Mouse (Mus musculus) spleen, postnatal 4 days (tissue): ENCODE results near the gene Scp2.

Experiments
- DNase-seq, 2 experiments: peaks; one replicate each; pipeline ENCODE4 v3.0.0; 2022; ENCODE audit warnings: low spot score in 2 of 2

Gene Scp2

DNA sequence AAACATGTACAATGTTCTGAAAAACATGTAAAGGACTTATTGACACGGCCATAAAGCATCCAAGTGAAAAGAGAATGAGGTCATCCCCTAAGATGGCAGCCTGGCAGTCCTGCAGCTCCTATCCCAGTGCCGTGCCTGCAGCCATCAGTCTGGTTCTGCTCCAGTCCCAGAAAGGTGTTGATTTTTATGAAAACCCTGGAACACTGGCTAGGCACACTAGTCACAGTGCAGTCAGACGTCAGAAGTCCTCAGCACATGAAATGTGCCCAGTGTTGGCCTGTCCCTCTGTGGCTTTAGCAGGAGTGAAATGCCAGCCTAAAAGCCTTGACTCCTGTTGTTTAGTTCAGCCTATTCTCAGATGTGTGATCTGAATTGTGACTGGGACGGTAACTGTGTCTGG is 84.0 kb downstream of the Scp2 start:
- DNase-seq, result no peak

- DNase-seq, result no peak
Observed at GRCm38 (mm10) chr4:108059601-108060379, 85.0 kb downstream of the Scp2 start.

DNA sequence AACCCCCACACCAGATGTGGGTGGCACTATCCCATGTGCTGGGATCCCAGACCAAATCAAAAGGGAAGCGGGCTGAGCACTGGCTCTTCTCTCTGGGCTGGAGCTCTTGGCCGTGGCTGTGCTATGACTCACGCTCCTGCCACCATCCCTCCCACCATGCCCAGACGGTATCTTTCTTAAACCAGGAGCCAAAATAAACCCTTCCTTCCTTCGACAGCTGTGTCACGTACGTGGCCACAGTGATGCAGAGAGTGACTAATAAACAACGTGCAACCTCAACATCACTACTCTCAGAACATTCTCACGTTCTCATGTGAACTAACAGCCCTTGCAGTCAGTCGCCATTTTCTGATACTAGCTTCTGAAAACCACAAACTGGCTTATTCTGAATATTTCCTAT is 86.6 kb downstream of the Scp2 start:
- no peak for DNase-seq

GRCm38 (mm10) chr4:108057247-108057646 is 87.6 kb downstream of the Scp2 start:
- no peak for DNase-seq

DNA sequence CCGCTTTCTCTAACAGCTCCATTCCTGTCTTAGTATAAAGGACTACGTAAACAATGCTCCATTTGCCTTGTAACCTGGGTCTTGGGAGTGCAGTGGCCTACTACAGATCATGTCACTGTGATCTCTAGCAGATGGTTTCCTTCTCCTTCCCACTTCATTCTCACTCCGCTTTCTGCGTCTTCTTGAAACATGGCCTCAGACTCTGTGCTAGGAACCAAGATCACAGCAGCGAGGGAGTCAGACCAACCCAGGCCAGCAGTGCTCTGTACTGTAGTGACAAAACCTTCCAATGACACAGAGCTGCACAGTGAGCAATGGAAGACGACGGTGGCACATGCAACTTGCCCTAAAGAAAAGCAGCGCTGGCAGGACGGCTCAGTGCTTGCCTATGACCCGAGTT is 88.9 kb downstream of the Scp2 start:
- DNase-seq, result no peak

GRCm38 (mm10) chr4:108052673-108053072 is 92.1 kb downstream of the Scp2 start:
- no peak for DNase-seq

- no peak for DNase-seq
Observed at GRCm38 (mm10) chr4:108051687-108052274, 93.0 kb downstream of the Scp2 start.

DNA sequence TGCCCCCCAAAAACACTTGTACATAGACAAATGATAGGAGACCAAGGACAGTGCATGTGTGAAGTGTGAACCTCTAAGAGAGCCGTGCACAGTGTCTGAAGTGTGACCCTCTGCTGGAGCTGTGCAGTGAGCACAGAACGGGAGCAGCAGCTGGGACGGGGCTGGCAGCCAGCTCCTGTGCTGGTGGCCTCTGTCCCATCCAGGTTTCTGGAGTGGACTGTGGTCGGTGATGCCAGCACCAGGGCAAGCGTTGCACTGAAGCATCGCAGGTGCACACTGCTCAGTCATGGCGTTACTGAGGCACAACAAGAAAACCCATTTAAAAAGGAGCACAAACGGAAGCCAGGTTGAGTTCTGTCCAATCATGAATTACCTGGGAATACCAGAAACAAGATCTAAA is 98.7 kb downstream of the Scp2 start:
- DNase-seq, result no peak

DNA sequence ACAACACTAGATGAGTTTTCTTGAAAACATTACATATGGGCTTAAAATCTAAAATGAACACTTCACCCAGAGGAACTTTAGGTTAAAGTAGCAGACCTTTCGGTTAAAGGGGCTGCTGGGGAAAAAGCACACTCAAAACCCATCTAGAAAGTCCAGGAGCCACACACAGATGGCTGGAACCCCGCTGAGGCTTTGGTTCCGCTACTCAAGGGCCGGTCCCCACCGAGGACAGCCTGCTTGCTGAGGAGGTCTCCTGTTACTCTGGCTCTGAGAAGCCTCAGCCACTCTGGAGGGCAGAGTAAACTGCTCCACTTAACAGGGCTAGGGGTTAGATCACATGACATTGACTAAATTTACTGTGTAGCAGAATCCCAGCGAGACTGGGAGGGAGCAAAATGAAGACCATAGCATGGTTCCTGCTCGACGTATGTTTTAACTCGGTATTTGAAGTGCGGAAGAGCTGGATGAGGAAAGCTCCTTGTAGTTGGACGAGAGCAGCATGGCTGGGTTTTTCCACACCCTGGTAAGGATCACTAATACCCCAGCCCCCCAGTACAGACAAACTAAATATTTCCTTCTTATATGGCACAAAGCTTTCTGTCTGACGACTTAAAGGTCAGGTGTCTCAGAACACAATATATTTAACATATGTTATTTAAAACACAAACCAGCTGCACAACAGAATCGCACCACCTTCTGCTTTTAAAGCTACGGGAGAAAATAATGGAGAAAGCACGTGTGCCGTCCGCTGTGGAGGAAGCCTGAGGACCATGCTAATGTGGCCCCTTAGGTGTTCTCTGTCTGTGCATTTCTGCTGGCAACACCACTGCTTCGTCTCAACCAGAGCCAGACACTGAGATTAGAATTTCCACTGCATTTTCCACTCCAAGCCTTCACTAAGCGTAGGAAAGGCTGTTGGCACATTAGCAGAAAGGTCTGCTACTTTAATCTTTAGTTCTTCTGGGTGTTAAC is 99.4 kb downstream of the Scp2 start:
- no peak for DNase-seq

DNA sequence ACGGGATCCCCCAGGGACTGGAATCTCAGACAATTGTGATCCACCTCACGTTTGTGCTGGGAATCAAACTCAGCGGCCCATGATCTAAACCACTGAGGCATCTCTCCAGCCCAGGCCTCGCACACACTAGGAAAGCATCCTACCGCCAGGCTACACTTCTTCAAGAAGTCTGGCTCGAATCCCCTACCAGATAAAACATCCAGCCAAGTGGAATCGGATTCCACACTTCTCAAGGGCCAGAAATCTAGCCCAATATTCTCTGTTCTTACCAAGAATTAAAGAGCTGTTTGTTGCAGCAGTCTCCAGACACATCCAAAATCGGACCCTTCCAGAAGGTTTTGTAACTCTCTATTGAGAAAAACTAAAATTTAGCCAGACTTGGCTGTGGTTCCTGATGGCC is 107.8 kb downstream of the Scp2 start:
- DNase-seq, result no peak

DNA sequence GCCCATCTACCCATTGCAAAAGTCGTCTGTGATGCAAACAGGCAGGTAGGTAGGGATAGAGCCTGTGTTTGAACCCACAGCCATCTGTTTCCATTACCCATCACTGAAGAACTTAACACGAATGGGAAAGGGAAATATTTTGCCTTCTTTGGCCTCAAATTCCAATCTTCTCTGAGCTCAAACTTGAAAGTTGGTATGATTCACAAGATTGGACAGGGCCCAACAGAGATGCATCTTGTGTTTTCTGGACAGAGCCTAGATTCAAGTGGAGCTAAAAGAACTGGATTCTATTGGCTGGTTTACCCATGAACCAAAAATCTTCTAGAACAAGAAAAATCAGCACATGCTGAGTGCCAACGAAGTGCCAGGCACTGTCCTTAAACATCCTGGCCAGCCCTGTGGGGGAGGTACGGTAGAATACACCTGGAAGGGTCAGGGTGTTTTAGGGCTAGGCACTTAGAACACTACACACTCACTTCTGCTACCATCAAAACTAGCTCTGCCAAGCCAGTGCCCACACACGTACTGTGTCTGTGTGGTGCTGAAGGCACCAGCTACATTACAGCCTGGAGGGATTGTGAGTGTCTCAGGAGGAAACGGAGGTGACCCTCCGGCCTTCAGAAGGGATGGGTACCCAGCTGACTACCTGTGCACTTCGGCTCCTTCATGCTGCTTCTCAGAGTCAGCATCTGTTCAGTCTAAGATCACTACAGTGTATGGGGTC is 111.6 kb downstream of the Scp2 start:
- DNase-seq, result no peak

GRCm38 (mm10) chr4:108032352-108032849 is 112.4 kb downstream of the Scp2 start:
- no peak for DNase-seq

DNA sequence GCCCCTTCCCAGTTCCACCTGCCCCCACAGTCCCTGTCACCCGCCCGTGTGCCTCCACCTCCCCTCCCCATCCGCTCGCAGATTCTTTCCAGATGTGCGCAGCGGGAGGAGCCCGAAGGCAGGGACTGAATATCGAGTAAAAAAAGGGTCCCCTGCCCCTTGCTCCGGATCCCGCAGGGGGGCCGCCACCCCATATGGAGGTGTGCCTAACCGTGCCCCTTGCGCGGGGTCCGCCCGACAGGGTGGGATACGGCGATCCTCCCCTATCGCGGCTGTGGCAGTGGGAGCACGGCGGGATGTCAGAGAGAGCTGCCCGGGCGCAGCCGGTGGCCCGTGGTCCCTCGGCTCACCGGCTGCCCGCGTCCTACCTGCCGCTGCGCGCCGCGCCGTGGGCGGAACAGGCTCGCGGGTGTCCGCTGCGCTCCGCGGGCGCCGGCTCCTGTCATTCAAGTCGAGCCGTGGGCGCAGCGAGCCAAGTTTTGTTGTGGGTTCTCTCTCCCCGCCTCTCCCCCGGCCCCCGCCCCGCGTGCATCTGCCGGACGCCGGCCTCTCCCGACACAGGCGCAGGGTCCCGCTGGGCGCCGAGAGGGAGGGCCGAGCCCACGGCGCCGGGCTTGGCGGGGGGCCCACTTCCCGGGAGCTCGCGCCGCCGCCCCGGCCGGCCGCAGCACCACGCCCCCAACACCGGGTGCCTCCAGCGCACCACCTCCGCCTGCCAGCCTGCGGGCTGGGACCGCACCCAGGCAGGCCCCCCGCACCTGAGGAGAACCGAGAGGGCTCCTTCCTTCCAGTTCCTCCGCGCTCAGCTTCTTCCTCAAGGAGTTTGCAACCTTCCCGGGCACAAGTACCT is 113.1 kb downstream of the Scp2 start:
- DNase-seq, result no peak

DNA sequence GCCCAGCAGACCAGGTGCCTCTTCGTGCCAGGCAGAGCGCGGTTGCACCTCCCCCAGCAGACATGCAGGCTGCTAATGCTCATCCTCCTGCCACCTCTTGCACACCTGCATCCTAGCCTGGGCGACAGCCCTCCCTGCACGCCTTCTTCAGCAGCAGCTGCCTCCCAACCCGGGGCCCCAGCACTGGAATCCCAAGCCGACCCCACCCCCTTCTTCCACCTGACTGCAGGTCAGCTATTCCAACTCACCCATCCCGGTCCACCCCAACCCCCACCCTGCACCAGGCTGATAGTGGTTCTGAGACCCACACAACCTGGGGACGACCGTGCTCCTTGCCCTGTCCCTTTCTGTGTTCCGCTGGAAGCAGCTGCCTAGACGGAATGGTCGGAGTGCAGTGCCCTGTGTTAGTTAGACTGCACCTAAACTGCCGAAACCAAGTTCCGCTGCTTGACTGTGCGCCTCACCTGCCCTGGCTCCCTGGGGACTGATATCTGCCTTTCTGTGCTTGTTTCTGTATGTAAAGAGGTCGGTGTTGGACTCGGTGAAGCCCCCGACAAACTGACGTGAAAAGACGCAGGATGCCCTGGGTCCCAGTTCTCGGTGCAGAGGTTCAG is 113.8 kb downstream of the Scp2 start:
- DNase-seq, result no peak

DNA sequence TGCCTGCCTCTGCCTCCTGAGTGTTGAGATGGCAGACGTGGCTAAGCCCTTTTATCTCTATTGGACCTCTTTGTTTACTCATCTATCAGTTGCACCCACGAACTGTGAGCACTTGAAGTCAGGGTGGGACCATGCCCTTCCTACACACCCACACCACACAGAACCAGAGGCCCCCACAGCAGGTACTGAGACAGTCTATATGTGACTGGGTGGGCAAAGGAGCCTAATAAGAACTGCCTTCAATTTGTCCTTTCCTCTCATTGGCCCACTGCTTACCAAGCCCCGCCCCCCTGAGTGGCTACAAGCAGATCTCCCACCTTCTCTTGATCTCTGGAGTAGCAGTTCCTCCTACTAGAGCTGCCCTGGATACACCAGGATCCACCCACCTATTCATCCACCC is 118.6 kb downstream of the Scp2 start:
- no peak for DNase-seq

DNA sequence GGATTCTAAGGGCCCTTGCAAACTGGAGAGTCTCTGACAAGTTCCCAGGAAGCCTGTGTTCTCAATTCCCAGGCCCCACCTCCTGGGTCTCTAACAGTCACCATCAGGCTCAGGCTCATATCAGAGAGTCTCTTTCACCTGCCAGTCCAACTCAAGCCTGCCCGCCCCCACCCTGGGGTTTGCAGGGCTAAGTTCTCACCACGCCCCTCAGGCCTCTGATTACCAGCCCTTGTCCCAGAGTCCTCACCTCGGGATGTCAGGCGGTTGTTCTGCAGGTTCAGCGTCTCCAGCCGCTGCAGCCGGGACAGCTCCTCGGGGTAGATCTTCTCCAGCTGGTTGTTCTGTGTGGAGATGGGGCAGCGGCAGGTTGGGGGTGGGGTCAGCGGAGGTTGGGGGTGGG is 119.5 kb downstream of the Scp2 start:
- DNase-seq, result no peak

- DNase-seq, result no peak
Observed at GRCm38 (mm10) chr4:108024641-108025040, 120.2 kb downstream of the Scp2 start.

DNA sequence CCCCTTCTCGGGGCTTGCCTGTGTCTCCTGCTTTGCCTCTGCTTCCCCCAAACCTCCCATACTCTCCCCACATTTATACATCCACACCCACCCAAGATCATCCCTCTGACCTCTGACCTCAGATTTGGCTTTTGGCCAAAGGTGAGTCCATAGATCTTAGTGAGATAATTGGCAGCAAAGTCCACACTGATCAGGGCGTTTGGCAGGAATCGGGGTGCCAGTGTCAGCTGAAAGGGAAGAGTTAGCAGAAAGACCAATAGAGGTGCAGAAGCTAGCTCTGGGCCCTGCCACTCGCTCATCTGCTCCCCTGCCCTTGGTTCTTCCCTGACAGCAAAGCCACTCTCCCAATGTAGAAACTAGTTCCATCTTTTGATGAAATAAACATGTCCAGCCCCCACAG is 121.6 kb downstream of the Scp2 start:
- DNase-seq, result no peak

- DNase-seq, result no peak
Observed at GRCm38 (mm10) chr4:108020178-108020577, 124.6 kb downstream of the Scp2 start.
